ENCODE assay signal across 12 mouse cellular contexts in genomic region chr13:58477253-58477652, GRCm38 (mm10).
"Had no signal": no experiment of that assay in that cellular context is flagged by ENCODE, and none has a peak within 500 bp of the region (broad histone marks: within the 10 kb centered on the region; RNA-seq: fewer than 3 reads in every experiment).

No protein-coding gene starts in this region.

- H3K27ac ChIP-seq: midbrain, embryonic 10.5 days; neural tube, embryonic 12.5 days had no signal

- DNase-seq: kidney, adult 18-20 months; kidney, postnatal 10 days; kidney, postnatal 4 days; left cerebral cortex, postnatal 4 days; lung, adult 2 months; lung, postnatal 36 days; midbrain, embryonic 14.5 days; thymus, postnatal 4 days had no signal

- H3K9me3 ChIP-seq: midbrain, embryonic 10.5 days; neural tube, embryonic 12.5 days had no signal

- H3K27me3 ChIP-seq: neural tube, embryonic 12.5 days had no signal

- H3K4me3 ChIP-seq: layer of hippocampus, adult 2 months; midbrain, embryonic 10.5 days; neural tube, embryonic 12.5 days had no signal

- H3K9ac ChIP-seq: neural tube, embryonic 12.5 days had no signal

- H3K4me1 ChIP-seq: neural tube, embryonic 12.5 days had no signal

- H3K4me2 ChIP-seq: neural tube, embryonic 12.5 days had no signal

- ATAC-seq: lung, postnatal 0 days had no signal

- H3K36me3 ChIP-seq: midbrain, embryonic 10.5 days; neural tube, embryonic 12.5 days had no signal
